Mouse (Mus musculus) forebrain, embryonic 16.5 days (tissue): ENCODE measurements around the gene Bola2. TPM values are rescaled to one million over a fixed set of nuclear protein-coding genes. Genes with fewer than 3 reads are reported as not detected.

ENCODE experiments used
- ATAC-seq: fragments of 200-750 bp; cut with Nextera tagmentation; 2 replicates; pipeline ENCODE4 v1.8.0; 2017; ENCODE audit warnings: mild to moderate bottlenecking, moderate library complexity
- H3K27ac ChIP-seq: fragments of 300-500 bp; sonication (generic); 2 replicates; pipeline ENCODE4 v1.5.1; 2014; ENCODE audit warnings: low read length, control low read depth
- H3K27me3 ChIP-seq: fragments of 300-500 bp; sonication (generic); replicated peaks from 2 replicates; pipeline ENCODE4 v1.6.1; 2014; ENCODE audit warnings: low read length; ENCODE audit not compliant: control insufficient read depth, insufficient read depth
- H3K36me3 ChIP-seq: fragments of 300-500 bp; sonication (generic); 2 replicates; pipeline ENCODE4 v1.6.1; 2014; ENCODE audit not compliant: control insufficient read depth, insufficient read depth
- H3K4me1 ChIP-seq: fragments of 300-500 bp; sonication (generic); replicated peaks from 2 replicates; pipeline ENCODE4 v1.6.1; 2014; ENCODE audit warnings: low read length; ENCODE audit not compliant: control insufficient read depth, insufficient read depth
- H3K4me2 ChIP-seq: fragments of 300-500 bp; sonication (generic); 2 replicates; pipeline ENCODE4 v1.6.1; 2014; ENCODE audit warnings: mild to moderate bottlenecking, low read length, control low read depth
- H3K4me3 ChIP-seq: fragments of 300-500 bp; sonication (generic); replicated peaks from 2 replicates; pipeline ENCODE4 v1.5.1; 2014; ENCODE audit warnings: mild to moderate bottlenecking, low read length, control low read depth
- H3K9ac ChIP-seq: fragments of 300-500 bp; sonication (generic); replicated peaks from 2 replicates; pipeline ENCODE4 v1.6.1; 2014; ENCODE audit warnings: low read depth, low read length, control low read depth
- H3K9me3 ChIP-seq: fragments of 300-500 bp; sonication (generic); 2 replicates; pipeline ENCODE4 v1.6.1; 2016; ENCODE audit warnings: low read length; ENCODE audit not compliant: control insufficient read depth
- WGBS: fragments of 180-500 bp; shearing (Covaris S2); extraction: QIAGEN DNeasy Blood & Tissue Kit; methylation state at CpG from one replicate; pipeline ENCODE4 v1.1.7; 2014; 5-methylcytosine and 5-hydroxymethylcytosine counted together
- polyA plus RNA-seq: library from polyadenylated mRNA; unstranded; fragments of >200 nt; fragmentation: Nextera tagmentation; extraction: Ambion mirVana; gene quantifications from 2 replicates; pipeline ENCODE4 v1.2.1, GENCODE M21; 2015

The Bola2 gene
- polyA plus RNA-seq, 1 experiment from 2014 or later: 132 TPM

DNA sequence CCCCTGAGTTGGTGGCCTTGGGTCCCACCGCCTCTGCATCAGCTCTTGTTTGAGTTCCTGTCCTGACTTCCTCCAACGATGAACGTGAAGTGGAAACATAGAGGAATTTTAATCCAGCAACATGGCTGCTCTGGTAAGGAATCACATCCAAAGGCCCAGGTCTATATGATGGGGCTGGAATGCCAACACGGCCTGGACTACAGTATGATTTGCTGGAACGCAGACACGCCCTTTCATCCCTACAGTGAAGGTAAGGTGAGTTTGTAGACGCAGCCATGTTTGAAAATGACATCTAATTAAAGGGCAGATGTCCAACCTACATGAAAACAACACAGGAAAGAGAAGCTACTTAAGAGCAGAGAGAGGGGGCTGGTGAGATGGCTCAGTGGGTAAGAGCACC lies 1.4 kb upstream of the Bola2 start:
- peaks cover 8% of the 10 kb centered on the region; the same call in 1 of the 2 replicates for H3K36me3 ChIP-seq
- no peak overlapping the region for H3K9ac ChIP-seq
- H3K9me3 ChIP-seq: no peaks in the 10 kb centered on the region
- ATAC-seq: no peak
- peaks cover 24% of the 10 kb centered on the region for H3K4me1 ChIP-seq
- peak overlapping the region; percentile 16; the same call in 1 of the 2 replicates for H3K4me2 ChIP-seq
- H3K27me3 ChIP-seq: no peaks in the 10 kb centered on the region
- no peak overlapping the region for H3K27ac ChIP-seq
- H3K4me3 ChIP-seq: no peak overlapping the region
- WGBS: 85% methylated on average over 7 of the region's 7 CpGs

GRCm38 (mm10) chr7:126694441-126695051 lies 655 bp upstream of the Bola2 start:
- WGBS: 28% methylated on average over 10 of the region's 10 CpGs
- Histone ChIP-seq H3K4me2 (peak overlapping the region; percentile 64), H3K9me3 (no peaks in the 10 kb centered on the region), H3K4me1 (peaks cover 24% of the 10 kb centered on the region), H3K27ac (peak overlapping the region; percentile 37; the same call in 1 of the 2 replicates), H3K27me3 (no peaks in the 10 kb centered on the region), H3K4me3 (peak overlapping the region; percentile 78), H3K36me3 (peaks cover 12% of the 10 kb centered on the region), H3K9ac (peak overlapping the region; percentile 85)
- no peak for ATAC-seq

- Histone ChIP-seq H3K27ac (peak within 1 kb of the TSS; percentile 92), H3K36me3 (peaks cover 19% of the 10 kb centered on the region), H3K9me3 (no peaks in the 10 kb centered on the region), H3K4me3 (peak within 1 kb of the TSS; percentile 78), H3K9ac (peak within 1 kb of the TSS; percentile 85), H3K4me1 (peaks cover 26% of the 10 kb centered on the region), H3K4me2 (peak within 1 kb of the TSS; percentile 86), H3K27me3 (no peaks in the 10 kb centered on the region)
- ATAC-seq: peak; percentile 97
- WGBS: under 1% methylated on average over 39 of the region's 40 CpGs
Measured at GRCm38 (mm10) chr7:126695631-126696207, 518 bp downstream of the Bola2 start, which contains the start of gene Slx1b. Slx1b (minus strand) TSS chr7:126695784.

DNA sequence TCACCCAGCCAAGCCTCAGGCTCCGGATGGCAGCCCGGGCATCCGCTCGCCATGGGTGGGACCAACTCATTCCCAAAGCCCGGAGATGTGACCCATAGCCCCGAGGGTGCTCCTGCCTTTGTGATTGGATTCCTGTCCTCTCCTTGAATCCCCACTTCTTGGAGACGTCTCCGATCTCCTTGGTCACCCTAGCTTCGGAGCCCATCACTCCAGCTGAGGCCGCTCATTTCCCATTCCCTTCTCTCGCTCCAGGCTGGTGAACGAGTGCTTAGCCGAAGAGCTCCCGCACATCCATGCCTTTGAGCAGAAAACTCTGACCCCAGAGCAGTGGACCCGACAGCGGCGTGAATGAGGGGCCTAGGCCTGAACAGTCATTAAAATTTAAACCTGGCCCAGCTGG lies 1.1 kb downstream of the Bola2 start:
- peak overlapping the region; percentile 86 for H3K4me2 ChIP-seq
- no peaks in the 10 kb centered on the region for H3K27me3 ChIP-seq
- peaks cover 15% of the 10 kb centered on the region for H3K36me3 ChIP-seq
- H3K9me3 ChIP-seq: no peaks in the 10 kb centered on the region
- peak overlapping the region; percentile 79 for H3K9ac ChIP-seq
- H3K4me3 ChIP-seq: peak overlapping the region; percentile 78
- WGBS: 4% methylated on average over 17 of the region's 17 CpGs
- H3K4me1 ChIP-seq: peaks cover 31% of the 10 kb centered on the region
- no peak for ATAC-seq
- H3K27ac ChIP-seq: no peak overlapping the region; the same call in 1 of the 2 replicates

- Histone ChIP-seq H3K27ac (no peak overlapping the region), H3K27me3 (no peaks in the 10 kb centered on the region), H3K4me2 (peak overlapping the region; percentile 86), H3K9me3 (no peaks in the 10 kb centered on the region), H3K9ac (peak overlapping the region; percentile 79; the same call in 1 of the 2 replicates), H3K4me1 (peaks cover 36% of the 10 kb centered on the region), H3K4me3 (peak overlapping the region; percentile 78), H3K36me3 (peaks cover 11% of the 10 kb centered on the region)
- ATAC-seq: no peak
- 71% methylated on average over 3 of the region's 3 CpGs for WGBS
Measured at GRCm38 (mm10) chr7:126696886-126697285, 1.7 kb downstream of the Bola2 start.

- Histone ChIP-seq H3K4me3 (no peak overlapping the region), H3K9ac (no peak overlapping the region), H3K27ac (no peak overlapping the region), H3K36me3 (peaks cover 11% of the 10 kb centered on the region), H3K4me1 (peaks cover 46% of the 10 kb centered on the region), H3K4me2 (no peak overlapping the region), H3K27me3 (no peaks in the 10 kb centered on the region), H3K9me3 (no peaks in the 10 kb centered on the region)
- 95% methylated on average over 8 of the region's 8 CpGs for WGBS
- no peak for ATAC-seq
Measured at GRCm38 (mm10) chr7:126697838-126698237, 2.6 kb downstream of the Bola2 start.

- 85% methylated on average over 25 of the region's 25 CpGs for WGBS
- no peak overlapping the region for H3K27ac ChIP-seq
- H3K36me3 ChIP-seq: peaks cover 11% of the 10 kb centered on the region
- no peaks in the 10 kb centered on the region for H3K9me3 ChIP-seq
- ATAC-seq: no peak
- H3K9ac ChIP-seq: no peak overlapping the region
- no peak overlapping the region for H3K4me2 ChIP-seq
- no peak overlapping the region for H3K4me3 ChIP-seq
- no peaks in the 10 kb centered on the region for H3K27me3 ChIP-seq
- peaks cover 43% of the 10 kb centered on the region for H3K4me1 ChIP-seq
Measured at GRCm38 (mm10) chr7:126700063-126701015, 5.1 kb downstream of the Bola2 start.

DNA sequence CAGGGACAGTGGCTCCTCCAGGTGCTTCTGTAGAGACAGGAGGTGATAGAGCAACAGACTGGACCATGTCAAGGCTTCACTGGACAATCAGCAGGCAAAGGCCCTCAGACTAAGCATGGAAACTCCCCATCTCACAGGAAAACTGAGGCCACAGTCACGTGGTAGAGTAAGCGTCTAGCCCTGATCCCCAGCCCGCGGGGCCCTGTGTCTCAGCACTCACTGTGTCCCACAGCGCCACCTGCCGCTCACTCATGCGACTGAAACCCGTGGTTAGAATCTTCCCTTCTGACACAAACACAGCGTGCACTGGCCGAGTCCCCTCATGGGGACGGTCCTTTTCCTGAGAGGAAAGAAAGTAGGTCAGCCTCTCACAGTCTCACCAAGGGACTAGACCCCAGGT lies 5.9 kb downstream of the Bola2 start:
- Histone ChIP-seq H3K4me3 (no peak overlapping the region), H3K9me3 (no peaks in the 10 kb centered on the region), H3K27ac (no peak overlapping the region), H3K36me3 (peaks cover 11% of the 10 kb centered on the region), H3K27me3 (no peaks in the 10 kb centered on the region), H3K4me1 (peaks cover 43% of the 10 kb centered on the region), H3K9ac (peak overlapping the region; percentile 38; the same call in 1 of the 2 replicates), H3K4me2 (peak overlapping the region; percentile 33)
- WGBS: 0% methylated on average over 11 of the region's 11 CpGs
- ATAC-seq: peak; percentile 29
